Mouse (Mus musculus) erythroblast, embryonic 14.5 days (primary cell): Measurements from ENCODE around the gene Ogfr. TPM values are rescaled to one million over a fixed set of nuclear protein-coding genes. Genes with fewer than 3 reads are reported as not detected.

Experiments
- H3K27me3 ChIP-seq: 2 replicates; pipeline ENCODE4 v1.6.1; 2012; ENCODE audit warnings: inconsistent platforms; ENCODE audit not compliant: control insufficient read depth
- H3K36me3 ChIP-seq: 2 replicates; pipeline ENCODE4 v1.6.1; 2012; ENCODE audit warnings: mild to moderate bottlenecking, inconsistent platforms; ENCODE audit not compliant: control insufficient read depth
- H3K4me1 ChIP-seq: 2 replicates; pipeline ENCODE4 v1.6.1; 2012; ENCODE audit warnings: inconsistent platforms; ENCODE audit not compliant: control insufficient read depth
- H3K4me3 ChIP-seq: replicated peaks from 2 replicates; pipeline ENCODE3; 2012; ENCODE audit warnings: moderate library complexity, mild to moderate bottlenecking, inconsistent platforms
- H3K9me3 ChIP-seq: 2 replicates; pipeline ENCODE4 v1.6.1; 2012; ENCODE audit warnings: low read length, inconsistent platforms, mixed read lengths; ENCODE audit not compliant: control insufficient read depth
- GATA1 ChIP-seq: IDR thresholded peaks from 2 replicates; pipeline ENCODE4 v1.6.1; 2012; ENCODE audit warnings: low read length, inconsistent platforms, mixed read lengths
- TAL1 ChIP-seq: IDR thresholded peaks from 3 replicates; pipeline ENCODE4 v1.6.1; 2012; ENCODE audit warnings: low read length, inconsistent platforms, mixed read lengths
- polyA plus RNA-seq: library from polyadenylated mRNA; stranded (reverse); fragments of >175 nt; gene quantifications from 2 replicates; pipeline ENCODE4 v1.2.3, GENCODE M21; 2012

The Ogfr gene
- polyA plus RNA-seq, 1 experiment, result 8.1 TPM

GRCm38 (mm10) chr2:180563296-180563695, 25.7 kb upstream of the Ogfr start:
- no peak for TF ChIP-seq GATA1
- TF ChIP-seq TAL1, result no peak
- Histone ChIP-seq H3K36me3 (no peaks in the 10 kb centered on the region), H3K4me1 (no peaks in the 10 kb centered on the region), H3K9me3 (no peaks in the 10 kb centered on the region), H3K4me3 (no peak overlapping the region), H3K27me3 (peaks cover 2% of the 10 kb centered on the region; the same call in 1 of the 2 replicates)

- Histone ChIP-seq H3K4me1 (no peaks in the 10 kb centered on the region), H3K9me3 (no peaks in the 10 kb centered on the region), H3K27me3 (peaks cover 2% of the 10 kb centered on the region; the same call in 1 of the 2 replicates), H3K4me3 (no peak overlapping the region), H3K36me3 (no peaks in the 10 kb centered on the region)
- TF ChIP-seq TAL1 (no peak), GATA1 (no peak)
Measured at GRCm38 (mm10) chr2:180563841-180564240, 25.2 kb upstream of the Ogfr start.

DNA sequence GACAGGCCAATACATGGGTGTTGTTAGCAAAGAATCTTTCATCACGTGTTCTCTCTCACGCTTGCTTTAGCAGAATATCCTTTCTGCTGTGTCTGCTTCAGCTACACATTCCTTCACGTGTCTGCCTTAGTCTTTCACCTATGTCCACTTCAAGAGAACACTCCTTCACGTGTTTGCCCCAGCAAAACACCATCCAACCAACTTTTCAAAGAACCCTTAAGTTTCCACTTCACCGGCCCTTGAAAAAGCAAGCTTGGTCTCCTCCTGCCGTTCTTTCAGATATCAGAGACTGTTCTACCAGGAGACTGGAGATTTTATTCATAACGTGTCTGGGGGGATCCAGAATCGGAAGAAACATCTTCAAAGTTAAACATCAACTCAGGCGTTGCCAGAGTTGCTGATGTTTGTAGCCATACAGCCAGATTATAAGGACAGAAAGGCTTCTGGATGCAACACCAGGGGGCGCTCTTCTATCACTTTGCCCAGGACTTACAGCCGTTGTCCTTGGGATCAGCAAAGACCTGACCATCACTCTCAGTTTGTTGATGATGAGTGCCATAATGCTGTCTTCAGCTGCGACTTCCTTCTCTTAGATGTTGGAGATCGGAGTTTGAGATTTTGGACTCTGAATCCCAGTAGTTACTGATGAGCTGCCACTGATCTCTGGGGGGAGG, 22.7 kb upstream of the Ogfr start:
- no peaks in the 10 kb centered on the region for H3K9me3 ChIP-seq
- no peaks in the 10 kb centered on the region for H3K36me3 ChIP-seq
- TF ChIP-seq GATA1, result no peak
- no peak for TF ChIP-seq TAL1
- peaks cover 4% of the 10 kb centered on the region for H3K27me3 ChIP-seq
- H3K4me1 ChIP-seq, result no peaks in the 10 kb centered on the region
- H3K4me3 ChIP-seq, result no peak overlapping the region

GRCm38 (mm10) chr2:180569028-180569643, 19.9 kb upstream of the Ogfr start:
- H3K36me3 ChIP-seq, result no peaks in the 10 kb centered on the region
- H3K4me3 ChIP-seq, result no peak overlapping the region
- peaks cover 8% of the 10 kb centered on the region for H3K27me3 ChIP-seq
- no peak for TF ChIP-seq GATA1
- no peak for TF ChIP-seq TAL1
- no peaks in the 10 kb centered on the region for H3K4me1 ChIP-seq
- no peaks in the 10 kb centered on the region for H3K9me3 ChIP-seq

DNA sequence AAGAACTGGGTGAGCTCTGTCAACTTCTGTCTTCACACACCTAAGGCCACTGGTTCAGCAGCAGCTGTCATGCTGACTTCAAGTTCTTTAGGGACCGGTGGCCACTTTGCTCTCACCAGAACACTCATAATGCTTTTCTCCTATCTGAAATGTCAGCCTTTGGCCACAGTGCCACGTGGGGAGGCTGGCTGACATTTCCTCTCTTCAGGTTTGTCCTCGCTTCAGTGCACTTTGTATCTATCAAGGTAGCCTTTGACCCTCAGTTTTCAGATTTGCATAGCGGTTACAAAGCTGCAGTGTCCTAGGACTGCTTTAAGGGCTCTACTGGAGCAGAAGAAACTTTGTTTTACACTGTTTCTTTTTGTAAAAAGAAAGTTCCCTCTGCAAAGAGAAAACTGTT, 12.6 kb upstream of the Ogfr start:
- H3K4me3 ChIP-seq, result no peak overlapping the region
- no peak for TF ChIP-seq GATA1
- TF ChIP-seq TAL1, result no peak
- H3K9me3 ChIP-seq, result no peaks in the 10 kb centered on the region
- H3K36me3 ChIP-seq, result no peaks in the 10 kb centered on the region
- peaks cover 10% of the 10 kb centered on the region for H3K27me3 ChIP-seq
- H3K4me1 ChIP-seq, result peaks cover 9% of the 10 kb centered on the region

DNA sequence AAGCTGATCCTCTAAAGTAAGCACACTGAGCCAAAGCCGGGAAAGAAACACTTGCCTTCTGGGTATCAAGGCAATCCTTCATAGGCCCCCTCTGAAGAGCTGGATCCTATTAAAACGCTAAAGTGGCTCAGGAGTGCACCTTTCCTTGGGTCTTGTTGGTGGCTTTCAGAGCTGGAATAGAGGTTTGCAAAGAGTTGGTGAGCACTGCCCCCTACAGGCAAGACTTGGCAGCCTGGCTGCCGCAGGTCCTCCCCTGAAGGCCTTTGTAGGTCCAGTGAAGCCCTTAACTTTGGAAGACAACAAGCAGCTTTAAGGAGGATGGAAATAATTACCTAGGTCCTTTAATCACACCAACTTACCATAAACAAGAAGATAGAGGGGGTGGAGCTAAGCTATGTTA, 10.4 kb upstream of the Ogfr start:
- peaks cover 27% of the 10 kb centered on the region for H3K4me1 ChIP-seq
- H3K27me3 ChIP-seq, result peaks cover 6% of the 10 kb centered on the region; the same call in 1 of the 2 replicates
- no peak overlapping the region for H3K4me3 ChIP-seq
- no peaks in the 10 kb centered on the region for H3K9me3 ChIP-seq
- TF ChIP-seq TAL1 (no peak), GATA1 (no peak)
- H3K36me3 ChIP-seq, result peaks cover under 1% of the 10 kb centered on the region

DNA sequence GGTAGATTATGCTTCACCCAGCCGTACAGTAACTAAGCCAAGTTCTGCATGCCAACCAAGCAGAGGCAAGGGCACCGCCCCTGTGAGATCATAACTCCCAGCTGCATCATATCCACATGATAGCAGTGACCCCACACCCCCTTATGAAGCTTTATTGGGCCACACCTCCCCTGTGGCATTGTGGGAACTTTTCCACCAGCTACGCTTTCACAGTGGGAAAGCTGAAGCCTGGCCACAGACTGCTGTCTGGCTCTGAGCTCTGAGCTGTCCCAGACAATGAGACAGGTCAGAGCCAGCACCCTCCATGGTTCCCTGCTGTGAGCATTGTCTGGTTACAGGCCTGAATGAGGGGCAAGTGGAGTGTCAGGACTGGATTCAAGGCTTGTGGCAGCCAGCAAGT, 8.0 kb upstream of the Ogfr start, which contains the start of gene Mrgbp:
Gene Mrgbp (plus strand): TSS at position 303 of the 400 bp plus-strand sequence.
- peaks cover 2% of the 10 kb centered on the region; the same call in 1 of the 2 replicates for H3K27me3 ChIP-seq
- H3K9me3 ChIP-seq, result no peaks in the 10 kb centered on the region
- TF ChIP-seq TAL1, result no peak
- peaks cover 32% of the 10 kb centered on the region for H3K4me1 ChIP-seq
- H3K36me3 ChIP-seq, result peaks cover 20% of the 10 kb centered on the region
- no peak within 1 kb of the TSS for H3K4me3 ChIP-seq

DNA sequence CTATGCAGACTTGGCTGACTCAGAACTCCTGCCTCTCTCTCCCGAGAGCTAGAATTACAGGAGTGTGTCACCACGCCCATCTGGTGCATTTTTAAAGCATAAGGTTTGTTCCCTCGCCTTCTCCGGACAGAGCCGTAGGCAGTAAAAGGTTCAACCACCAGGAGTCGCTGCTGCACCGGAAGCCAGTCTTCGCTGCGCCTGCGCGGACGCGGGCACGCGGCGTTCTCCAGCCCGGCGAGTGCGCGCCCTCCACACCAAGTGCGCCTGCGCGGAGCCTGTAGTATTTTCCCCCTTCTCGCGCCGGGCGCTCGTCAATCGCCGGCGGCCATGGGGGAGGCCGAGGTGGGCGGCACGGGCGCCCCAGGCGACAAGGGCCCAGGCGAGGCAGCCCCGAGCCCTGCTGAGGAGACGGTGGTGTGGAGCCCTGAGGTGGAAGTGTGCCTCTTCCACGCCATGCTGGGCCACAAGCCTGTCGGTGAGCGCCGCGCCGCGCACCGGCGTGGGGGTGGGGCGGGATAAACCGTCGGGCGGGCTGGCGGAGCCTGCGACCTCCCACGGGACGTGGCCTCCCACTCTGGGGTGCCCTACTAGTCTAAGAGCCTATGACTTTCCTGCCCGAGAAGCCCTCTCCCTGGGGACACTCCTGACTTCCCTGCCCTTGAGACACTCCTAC, 6.4 kb upstream of the Ogfr start:
- TF ChIP-seq GATA1 (no peak), TAL1 (no peak)
- peaks cover 32% of the 10 kb centered on the region for H3K4me1 ChIP-seq
- peak overlapping the region; percentile 91 for H3K4me3 ChIP-seq
- H3K9me3 ChIP-seq, result no peaks in the 10 kb centered on the region
- H3K36me3 ChIP-seq, result peaks cover 33% of the 10 kb centered on the region
- no peaks in the 10 kb centered on the region for H3K27me3 ChIP-seq

DNA sequence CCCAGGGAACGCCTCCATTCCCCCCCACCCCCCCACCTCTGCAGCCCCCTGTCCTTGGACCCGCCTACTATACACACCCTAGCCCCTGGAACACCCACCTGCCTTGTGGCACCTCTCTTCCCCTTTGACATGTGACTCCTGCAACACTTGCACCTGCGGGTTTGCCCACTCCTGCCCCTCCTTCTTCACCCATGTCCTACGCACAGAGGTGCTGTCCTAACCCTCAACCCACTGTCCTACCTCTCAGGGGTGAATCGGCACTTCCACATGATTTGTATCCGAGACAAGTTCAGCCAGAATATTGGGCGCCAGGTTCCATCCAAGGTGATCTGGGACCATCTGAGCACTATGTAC, 5.9 kb upstream of the Ogfr start:
- Histone ChIP-seq H3K4me1 (peaks cover 32% of the 10 kb centered on the region), H3K36me3 (peaks cover 33% of the 10 kb centered on the region), H3K4me3 (peak overlapping the region; percentile 91), H3K9me3 (no peaks in the 10 kb centered on the region), H3K27me3 (no peaks in the 10 kb centered on the region)
- no peak for TF ChIP-seq GATA1
- TF ChIP-seq TAL1, result no peak
